Mouse (Mus musculus) intestine, embryonic 14.5 days (tissue): Measurements from ENCODE around the gene Mrnip. TPM values are rescaled to one million over a fixed set of nuclear protein-coding genes. Genes with fewer than 3 reads are reported as not detected.

Experiments used
- ATAC-seq: fragments of 200-750 bp; cut with Nextera tagmentation; replicated peaks from 2 replicates; pipeline ENCODE4 v1.8.0; 2017; ENCODE audit warnings: low read depth, moderate number of reproducible peaks, moderate TSS enrichment, moderate library complexity; ENCODE audit not compliant: low FRiP score, low TSS enrichment
- DNase-seq: peaks from one replicate; pipeline ENCODE4 v3.0.0-alpha.2; 2018; ENCODE audit warnings: low spot score
- H3K27ac ChIP-seq: fragments of 300-500 bp; sonication (generic); 2 replicates; pipeline ENCODE4 v1.5.1; 2014; ENCODE audit warnings: low read depth, mild to moderate bottlenecking, control low read depth
- H3K27me3 ChIP-seq: fragments of 300-500 bp; sonication (generic); replicated peaks from 2 replicates; pipeline ENCODE4 v1.6.1; 2014; ENCODE audit warnings: low read length, control low read depth; ENCODE audit not compliant: control insufficient read depth, insufficient read depth
- H3K36me3 ChIP-seq: fragments of 300-500 bp; sonication (generic); 2 replicates; pipeline ENCODE4 v1.6.1; 2014; ENCODE audit warnings: low read length, control low read depth; ENCODE audit not compliant: control insufficient read depth, insufficient read depth
- H3K4me1 ChIP-seq: fragments of 300-500 bp; sonication (generic); replicated peaks from 2 replicates; pipeline ENCODE4 v1.6.1; 2014; ENCODE audit warnings: low read length, control low read depth, mixed read lengths; ENCODE audit not compliant: control insufficient read depth, insufficient read depth
- H3K4me2 ChIP-seq: fragments of 300-500 bp; sonication (generic); 2 replicates; pipeline ENCODE4 v1.6.1; 2014; ENCODE audit warnings: low read length
- H3K4me3 ChIP-seq: fragments of 300-500 bp; sonication (generic); 2 replicates; pipeline ENCODE4 v1.5.1; 2014; ENCODE audit warnings: low read depth, low read length, control low read depth, mixed read lengths
- H3K9ac ChIP-seq: fragments of 300-500 bp; sonication (generic); 2 replicates; pipeline ENCODE4 v1.6.1; 2014; ENCODE audit warnings: mild to moderate bottlenecking, low read length
- H3K9me3 ChIP-seq: fragments of 300-500 bp; sonication (generic); 2 replicates; pipeline ENCODE4 v1.6.1; 2016; ENCODE audit warnings: low read length, control low read depth; ENCODE audit not compliant: control insufficient read depth
- WGBS: fragments of 180-500 bp; shearing (Covaris S2); extraction: QIAGEN DNeasy Blood & Tissue Kit; methylation state at CpG from one replicate; pipeline ENCODE4 v1.1.7; 2014; 5-methylcytosine and 5-hydroxymethylcytosine counted together
- polyA plus RNA-seq: library from polyadenylated mRNA; unstranded; fragments of >200 nt; fragmentation: Nextera tagmentation; extraction: Ambion mirVana; gene quantifications from 2 replicates; pipeline ENCODE4 v1.2.1, GENCODE M21; 2014

Mrnip gene
- polyA plus RNA-seq, 1 experiment from 2014 or later: 15.6 TPM

- no peak for DNase-seq
- WGBS: 41% methylated on average over 10 of the region's 10 CpGs
Measured at GRCm38 (mm10) chr11:50238324-50238723, 64.1 kb downstream of the Mrnip start, which contains the start of gene Ltc4s. Gene Ltc4s (minus strand): TSS chr11:50238616.

GRCm38 (mm10) chr11:50238821-50239791, 64.9 kb downstream of the Mrnip start:
- no peak overlapping the region for H3K9ac ChIP-seq
- peaks cover 25% of the 10 kb centered on the region for H3K27me3 ChIP-seq
- DNase-seq (no peak), ATAC-seq (no peak)
- H3K27ac ChIP-seq: no peak overlapping the region
- 92% methylated on average over 9 of the region's 9 CpGs for WGBS
- H3K4me3 ChIP-seq: no peak overlapping the region
- H3K9me3 ChIP-seq: no peaks in the 10 kb centered on the region
- H3K4me1 ChIP-seq: peaks cover 4% of the 10 kb centered on the region; the same call in 1 of the 2 replicates
- no peak overlapping the region for H3K4me2 ChIP-seq
- peaks cover 12% of the 10 kb centered on the region for H3K36me3 ChIP-seq

More at GRCm38 (mm10) chr11:50238324-50238723, 64.1 kb downstream of the Mrnip start, which contains the start of gene Ltc4s:
- no peak for ATAC-seq
- no peak within 1 kb of the TSS for H3K27ac ChIP-seq
- peaks cover 25% of the 10 kb centered on the region for H3K27me3 ChIP-seq
- H3K36me3 ChIP-seq: peaks cover 20% of the 10 kb centered on the region
- peaks cover 4% of the 10 kb centered on the region; the same call in 1 of the 2 replicates for H3K4me1 ChIP-seq
- H3K4me2 ChIP-seq: peak within 1 kb of the TSS; percentile 96
- peak within 1 kb of the TSS; percentile 48; the same call in 1 of the 2 replicates for H3K9ac ChIP-seq
- H3K9me3 ChIP-seq: no peaks in the 10 kb centered on the region
- H3K4me3 ChIP-seq: peak within 1 kb of the TSS; percentile 53

GRCm38 (mm10) chr11:50240235-50240911, 66.1 kb downstream of the Mrnip start:
- Histone ChIP-seq H3K27me3 (peaks cover 25% of the 10 kb centered on the region), H3K36me3 (no peaks in the 10 kb centered on the region), H3K4me1 (peaks cover 4% of the 10 kb centered on the region; the same call in 1 of the 2 replicates), H3K4me2 (no peak overlapping the region), H3K9ac (no peak overlapping the region), H3K27ac (no peak overlapping the region), H3K4me3 (no peak overlapping the region), H3K9me3 (no peaks in the 10 kb centered on the region)
- DNase-seq: no peak
- ATAC-seq: no peak
- WGBS: 93% methylated on average over 7 of the region's 7 CpGs

GRCm38 (mm10) chr11:50243926-50244325, 69.7 kb downstream of the Mrnip start:
- ATAC-seq: no peak
- WGBS: 75% methylated on average over 6 of the region's 6 CpGs
- DNase-seq: no peak

GRCm38 (mm10) chr11:50245269-50245668, 71.0 kb downstream of the Mrnip start:
- Histone ChIP-seq H3K36me3 (no peaks in the 10 kb centered on the region), H3K4me2 (no peak overlapping the region), H3K9me3 (no peaks in the 10 kb centered on the region), H3K4me3 (no peak overlapping the region), H3K27me3 (no peaks in the 10 kb centered on the region), H3K4me1 (no peaks in the 10 kb centered on the region), H3K9ac (no peak overlapping the region), H3K27ac (no peak overlapping the region)
- ATAC-seq: no peak
- DNase-seq: no peak
- WGBS: 69% methylated on average over 5 of the region's 5 CpGs

More at GRCm38 (mm10) chr11:50243926-50244325, 69.7 kb downstream of the Mrnip start:
- H3K36me3 ChIP-seq: no peaks in the 10 kb centered on the region
- H3K9me3 ChIP-seq: no peaks in the 10 kb centered on the region
- no peak overlapping the region for H3K27ac ChIP-seq
- no peak overlapping the region for H3K4me2 ChIP-seq
- no peak overlapping the region for H3K4me3 ChIP-seq
- no peaks in the 10 kb centered on the region for H3K4me1 ChIP-seq
- H3K27me3 ChIP-seq: 0 out of 2 replicates have a peak, but pooled peaks cover 5% of the 10 kb centered on the region
- H3K9ac ChIP-seq: no peak overlapping the region

- no peak overlapping the region for H3K4me2 ChIP-seq
- H3K4me1 ChIP-seq: peaks cover 11% of the 10 kb centered on the region; the same call in 1 of the 2 replicates
- no peaks in the 10 kb centered on the region for H3K9me3 ChIP-seq
- ATAC-seq: no peak
- no peak overlapping the region for H3K4me3 ChIP-seq
- H3K27me3 ChIP-seq: no peaks in the 10 kb centered on the region
- no peaks in the 10 kb centered on the region for H3K36me3 ChIP-seq
- WGBS: 70% methylated on average over 7 of the region's 7 CpGs
- no peak for DNase-seq
- H3K27ac ChIP-seq: no peak overlapping the region
- H3K9ac ChIP-seq: no peak overlapping the region
Measured at GRCm38 (mm10) chr11:50248473-50249171, 74.4 kb downstream of the Mrnip start.
